ENCODE assay signal across 7 mouse cellular contexts in genomic region chr15:103304616-103304969, GRCm38 (mm10). TPM values are rescaled to one million over a fixed set of nuclear protein-coding genes. Genes with fewer than 3 reads are reported as not detected.
DNase-seq lines count a peak whose midpoint lies in the region; ATAC-seq lines count a peak whose summit lies in the region.

No protein-coding gene starts in this region.

- DNase-seq in retina, embryonic 14.5 days (ENCODE audit: low spot score): peak; percentile 47
- no peak for DNase-seq in retina, postnatal 1 day
- peak; percentile 65 for DNase-seq in forebrain, embryonic 11.5 days (ENCODE audit: low spot score)
- no peak for DNase-seq in ovary, adult 18-20 months (ENCODE audit: low spot score)
- no peak for DNase-seq in urinary bladder, postnatal 10 days (ENCODE audit: low spot score)

- WGBS in forebrain, embryonic 11.5 days: under 1% methylated on average over 9 of the region's 9 CpGs
- WGBS in kidney, embryonic 16.5 days: under 1% methylated on average over 9 of the region's 9 CpGs
- WGBS in neural tube, embryonic 15.5 days: 0% methylated on average over 9 of the region's 9 CpGs

- peak; percentile 1 for ATAC-seq in forebrain, embryonic 11.5 days (replicated peaks; ENCODE audit: low FRiP score)
- peak; percentile 8; the same call in 1 of the 2 replicates for ATAC-seq in kidney, embryonic 16.5 days (ENCODE audit: low FRiP score, low TSS enrichment)
- peak; percentile 16; the same call in 1 of the 2 replicates for ATAC-seq in neural tube, embryonic 15.5 days (ENCODE audit: low FRiP score)

- H3K9ac ChIP-seq in forebrain, embryonic 11.5 days (ENCODE audit: low read length): peak overlapping the region; percentile 58
- H3K9ac ChIP-seq in kidney, embryonic 16.5 days (replicated peaks; ENCODE audit: low read length): peak overlapping the region; percentile 70
- H3K9ac ChIP-seq in neural tube, embryonic 15.5 days (replicated peaks): peak overlapping the region; percentile 65

- peak overlapping the region; percentile 26 for H3K4me3 ChIP-seq in forebrain, embryonic 11.5 days (ENCODE audit: low read depth, low read length)
- H3K4me3 ChIP-seq in kidney, embryonic 16.5 days (ENCODE audit: low read length): peak overlapping the region; percentile 50
- peak overlapping the region; percentile 43 for H3K4me3 ChIP-seq in neural tube, embryonic 15.5 days (replicated peaks)

- no peaks in the 10 kb centered on the region for H3K9me3 ChIP-seq in forebrain, embryonic 11.5 days (ENCODE audit: control insufficient read depth, low read length)
- H3K9me3 ChIP-seq in kidney, embryonic 16.5 days (ENCODE audit: low read length): no peaks in the 10 kb centered on the region
- no peaks in the 10 kb centered on the region for H3K9me3 ChIP-seq in neural tube, embryonic 15.5 days (replicated peaks)

- peak overlapping the region; percentile 76 for H3K4me2 ChIP-seq in forebrain, embryonic 11.5 days (ENCODE audit: low read depth, low read length, severe bottlenecking)
- H3K4me2 ChIP-seq in kidney, embryonic 16.5 days (replicated peaks; ENCODE audit: low read depth, low read length): peak overlapping the region; percentile 71
- H3K4me2 ChIP-seq in neural tube, embryonic 15.5 days: peak overlapping the region; percentile 75

- H3K36me3 ChIP-seq in forebrain, embryonic 11.5 days (ENCODE audit: control insufficient read depth, insufficient read depth, low read length): no peaks in the 10 kb centered on the region
- no peaks in the 10 kb centered on the region for H3K36me3 ChIP-seq in kidney, embryonic 16.5 days (ENCODE audit: insufficient read depth, low read length)
- no peaks in the 10 kb centered on the region for H3K36me3 ChIP-seq in neural tube, embryonic 15.5 days

- peak overlapping the region; percentile 87 for H3K27ac ChIP-seq in forebrain, embryonic 11.5 days (ENCODE audit: low read depth, low read length)
- H3K27ac ChIP-seq in kidney, embryonic 16.5 days (ENCODE audit: low read length): peak overlapping the region; percentile 99
- H3K27ac ChIP-seq in neural tube, embryonic 15.5 days (replicated peaks): peak overlapping the region; percentile 99

- peaks cover 63% of the 10 kb centered on the region for H3K4me1 ChIP-seq in forebrain, embryonic 11.5 days (replicated peaks; ENCODE audit: control insufficient read depth, insufficient read depth, low read length)
- peaks cover 93% of the 10 kb centered on the region for H3K4me1 ChIP-seq in kidney, embryonic 16.5 days (ENCODE audit: insufficient read depth, low read length)
- H3K4me1 ChIP-seq in neural tube, embryonic 15.5 days: peaks cover 81% of the 10 kb centered on the region

- H3K27me3 ChIP-seq in forebrain, embryonic 11.5 days (ENCODE audit: control insufficient read depth, insufficient read depth, low read length): peaks cover 3% of the 10 kb centered on the region; the same call in 1 of the 2 replicates
- no peaks in the 10 kb centered on the region for H3K27me3 ChIP-seq in kidney, embryonic 16.5 days (ENCODE audit: insufficient read depth, low read length)
- H3K27me3 ChIP-seq in neural tube, embryonic 15.5 days (replicated peaks): 0 out of 2 replicates have a peak, but pooled peaks cover 3% of the 10 kb centered on the region

RNA-seq across cellular contexts. Expression of gene Gpr84, which starts 5.8 kb away (rescaled TPM):
- not detected in 2 replicates for polyA plus RNA-seq in forebrain, embryonic 11.5 days (2014; fragmentation: Nextera tagmentation; extraction: Ambion mirVana)
- polyA plus RNA-seq in kidney, embryonic 16.5 days (2015; fragmentation: Nextera tagmentation; extraction: Ambion mirVana): 0.30 and 0.67 TPM in 2 replicates
- 0.33 and 0.60 TPM in 2 replicates for polyA plus RNA-seq in neural tube, embryonic 15.5 days (2015; fragmentation: Nextera tagmentation; extraction: Ambion mirVana)

RNA-seq across cellular contexts. Expression of gene Copz1, which starts 32.1 kb away (rescaled TPM):
- polyA plus RNA-seq in forebrain, embryonic 11.5 days (2014; fragmentation: Nextera tagmentation; extraction: Ambion mirVana): 265 TPM in 2 replicates
- polyA plus RNA-seq in kidney, embryonic 16.5 days (2015; fragmentation: Nextera tagmentation; extraction: Ambion mirVana): 324 and 333 TPM in 2 replicates
- 190 and 207 TPM in 2 replicates for polyA plus RNA-seq in neural tube, embryonic 15.5 days (2015; fragmentation: Nextera tagmentation; extraction: Ambion mirVana)

RNA-seq across cellular contexts. Expression of gene Zfp385a, which starts 35.3 kb away (rescaled TPM):
- polyA plus RNA-seq in forebrain, embryonic 11.5 days (2014; fragmentation: Nextera tagmentation; extraction: Ambion mirVana): 27.4 and 27.8 TPM in 2 replicates
- 12.4 and 14.4 TPM in 2 replicates for polyA plus RNA-seq in kidney, embryonic 16.5 days (2015; fragmentation: Nextera tagmentation; extraction: Ambion mirVana)
- 18.6 and 19.9 TPM in 2 replicates for polyA plus RNA-seq in neural tube, embryonic 15.5 days (2015; fragmentation: Nextera tagmentation; extraction: Ambion mirVana)

RNA-seq across cellular contexts. Expression of gene Nfe2, which starts 46.4 kb away (rescaled TPM):
- 6.6 and 7.6 TPM in 2 replicates for polyA plus RNA-seq in forebrain, embryonic 11.5 days (2014; fragmentation: Nextera tagmentation; extraction: Ambion mirVana)
- 3.8 and 4.2 TPM in 2 replicates for polyA plus RNA-seq in kidney, embryonic 16.5 days (2015; fragmentation: Nextera tagmentation; extraction: Ambion mirVana)
- 0.99 and 4.6 TPM in 2 replicates for polyA plus RNA-seq in neural tube, embryonic 15.5 days (2015; fragmentation: Nextera tagmentation; extraction: Ambion mirVana)

Comparison
In these comparisons a context has a peak if more than half of its experiments do, and no peak if none do; other contexts are left out.
1. DNase-seq: peak in retina, embryonic 14.5 days (single experiment) and forebrain, embryonic 11.5 days (single experiment); none in retina, postnatal 1 day (single experiment), ovary, adult 18-20 months (single experiment) and urinary bladder, postnatal 10 days (single experiment).
2. Peak in every context shown above with its lines, with median percentiles within 50 percentile points of each other: ATAC-seq, H3K27ac ChIP-seq, H3K4me2 ChIP-seq, H3K4me3 ChIP-seq and H3K9ac ChIP-seq.